Comparison of ENCODE assay signal across 8 mouse cellular contexts in genomic region chr10:81025639-81026275, GRCm38 (mm10). TPM values are rescaled to one million over a fixed set of nuclear protein-coding genes. Genes with fewer than 3 reads are reported as not detected.
DNase-seq lines count a peak whose midpoint lies in the region; ATAC-seq and TF ChIP-seq lines count a peak whose summit lies in the region.

Gene Diras1, minus strand, starts transcription at chr10:81025662.

- H3K27me3 ChIP-seq in forebrain, embryonic 11.5 days (ENCODE audit: control insufficient read depth, insufficient read depth, low read length), result peaks cover 12% of the 10 kb centered on the region; the same call in 1 of the 2 replicates
- no peaks in the 10 kb centered on the region for H3K27me3 ChIP-seq in midbrain, postnatal 0 days (ENCODE audit: insufficient read depth, low read length)

- H3K9ac ChIP-seq in forebrain, embryonic 11.5 days (ENCODE audit: low read length), result peak within 1 kb of the TSS; percentile 61
- H3K9ac ChIP-seq in midbrain, postnatal 0 days (replicated peaks; ENCODE audit: low read length, poor library complexity, severe bottlenecking), result peak within 1 kb of the TSS; percentile 85

- peak; percentile 50 for TF ChIP-seq CTCF in midbrain, postnatal 0 days (IDR thresholded peaks at IDR 0.05)

- no peaks in the 10 kb centered on the region for H3K9me3 ChIP-seq in forebrain, embryonic 11.5 days (ENCODE audit: control insufficient read depth, low read length)
- no peaks in the 10 kb centered on the region for H3K9me3 ChIP-seq in midbrain, postnatal 0 days (ENCODE audit: low read length)

- peak within 1 kb of the TSS; percentile 75 for H3K4me2 ChIP-seq in forebrain, embryonic 11.5 days (ENCODE audit: low read depth, low read length, severe bottlenecking)
- peak within 1 kb of the TSS; percentile 87 for H3K4me2 ChIP-seq in midbrain, postnatal 0 days (ENCODE audit: low read depth, low read length, poor library complexity, severe bottlenecking)

- peaks cover 4% of the 10 kb centered on the region; the same call in 1 of the 2 replicates for H3K4me1 ChIP-seq in forebrain, embryonic 11.5 days (replicated peaks; ENCODE audit: control insufficient read depth, insufficient read depth, low read length)
- H3K4me1 ChIP-seq in midbrain, postnatal 0 days (ENCODE audit: insufficient read depth, low read length), result peaks cover 16% of the 10 kb centered on the region

- H3K4me3 ChIP-seq in forebrain, embryonic 11.5 days (ENCODE audit: low read depth, low read length), result peak within 1 kb of the TSS; percentile 37
- peak within 1 kb of the TSS; percentile 52 for H3K4me3 ChIP-seq in midbrain, postnatal 0 days (ENCODE audit: low read depth, low read length)

- no peak for DNase-seq in layer of hippocampus, adult 8-10 months (ENCODE audit: low spot score in 2 of 2)
- DNase-seq in layer of hippocampus, adult 9-11 months, result no peak
- DNase-seq in forebrain, embryonic 11.5 days (ENCODE audit: low spot score), result no peak
- DNase-seq in layer of hippocampus, postnatal 14 days (ENCODE audit: low spot score in 2 of 2), result no peak
- no peak for DNase-seq in midbrain, postnatal 0 days (ENCODE audit: low spot score)
- DNase-seq in spleen, adult 18-20 months, result no peak
- DNase-seq in embryo, embryonic 10 days (ENCODE audit: low spot score), result no peak

- H3K36me3 ChIP-seq in forebrain, embryonic 11.5 days (ENCODE audit: control insufficient read depth, insufficient read depth, low read length), result no peaks in the 10 kb centered on the region
- peaks cover 10% of the 10 kb centered on the region for H3K36me3 ChIP-seq in midbrain, postnatal 0 days (ENCODE audit: insufficient read depth, low read length)

- no peak for ATAC-seq in forebrain, embryonic 11.5 days (replicated peaks; ENCODE audit: low FRiP score)
- ATAC-seq in midbrain, postnatal 0 days (ENCODE audit: low FRiP score), result peak; percentile 45; the same call in 1 of the 2 replicates
- no peak for ATAC-seq in inflammation-experienced regulatory T-cells, adult 6 months

- H3K27ac ChIP-seq in forebrain, embryonic 11.5 days (ENCODE audit: low read depth, low read length), result no peak within 1 kb of the TSS
- H3K27ac ChIP-seq in midbrain, postnatal 0 days (ENCODE audit: low read depth, low read length), result peak within 1 kb of the TSS; percentile 69

- 49% methylated on average over 12 of the region's 12 CpGs for WGBS in forebrain, embryonic 11.5 days
- WGBS in midbrain, postnatal 0 days, result 38% methylated on average over 12 of the region's 12 CpGs

RNA-seq across cellular contexts. Expression of gene Diras1, which starts in this region (rescaled TPM):
- total RNA-seq in layer of hippocampus, adult 8-10 months (2022), result 10 to 100 TPM; 88.3 to 96.9 (median 90.2) TPM
- polyA plus RNA-seq in forebrain, embryonic 11.5 days (2014; fragmentation: Nextera tagmentation; extraction: Ambion mirVana), result 1.5 and 2.2 TPM in 2 replicates
- 100 to 1,000 TPM; 100 to 105 TPM for total RNA-seq in layer of hippocampus, postnatal 14 days (2021)
- total RNA-seq in midbrain, postnatal 0 days (2014; rRNA removed), result 104 and 119 TPM in 2 replicates
- 95.2 and 98.3 TPM in 2 replicates for polyA plus RNA-seq in midbrain, postnatal 0 days (2015; fragmentation: Nextera tagmentation; extraction: Ambion mirVana)
- polyA plus RNA-seq in inflammation-experienced regulatory T-cells, adult 6 months (2017; shearing (Covaris generic)), result not detected

Comparison
In these comparisons a context has a peak if more than half of its experiments do, and no peak if none do; other contexts are left out.
1. RNA of gene Diras1 (polyA plus RNA-seq): 95.2 to 98.3 TPM in midbrain, postnatal 0 days; 1.5 to 2.2 TPM in forebrain, embryonic 11.5 days and not detected in inflammation-experienced regulatory T-cells, adult 6 months; every median in the first group is over 10 times any median in the second.